Mouse (Mus musculus) erythroblast, embryonic 14.5 days (primary cell): Measurements from ENCODE around the gene Tctn1. TPM values are rescaled to one million over a fixed set of nuclear protein-coding genes. Genes with fewer than 3 reads are reported as not detected.

Source experiments
- H3K27me3 ChIP-seq: 2 replicates; pipeline ENCODE4 v1.6.1; 2012; ENCODE audit warnings: inconsistent platforms; ENCODE audit not compliant: control insufficient read depth
- H3K36me3 ChIP-seq: 2 replicates; pipeline ENCODE4 v1.6.1; 2012; ENCODE audit warnings: mild to moderate bottlenecking, inconsistent platforms; ENCODE audit not compliant: control insufficient read depth
- H3K4me1 ChIP-seq: 2 replicates; pipeline ENCODE4 v1.6.1; 2012; ENCODE audit warnings: inconsistent platforms; ENCODE audit not compliant: control insufficient read depth
- H3K4me3 ChIP-seq: replicated peaks from 2 replicates; pipeline ENCODE3; 2012; ENCODE audit warnings: moderate library complexity, mild to moderate bottlenecking, inconsistent platforms
- H3K9me3 ChIP-seq: 2 replicates; pipeline ENCODE4 v1.6.1; 2012; ENCODE audit warnings: low read length, inconsistent platforms, mixed read lengths; ENCODE audit not compliant: control insufficient read depth
- GATA1 ChIP-seq: IDR thresholded peaks from 2 replicates; pipeline ENCODE4 v1.6.1; 2012; ENCODE audit warnings: low read length, inconsistent platforms, mixed read lengths
- TAL1 ChIP-seq: IDR thresholded peaks from 3 replicates; pipeline ENCODE4 v1.6.1; 2012; ENCODE audit warnings: low read length, inconsistent platforms, mixed read lengths
- polyA plus RNA-seq: library from polyadenylated mRNA; stranded (reverse); fragments of >175 nt; gene quantifications from 2 replicates; pipeline ENCODE4 v1.2.3, GENCODE M21; 2012

Tctn1 gene
- 0.14 and 0.23 TPM in 2 replicates for polyA plus RNA-seq

- Histone ChIP-seq H3K36me3 (no peaks in the 10 kb centered on the region; the same call in 1 of the 2 replicates), H3K4me1 (peaks cover 38% of the 10 kb centered on the region)
Observed at GRCm38 (mm10) chr5:122263933-122264905, at the start of gene Tctn1. Gene Tctn1 (minus strand): TSS chr5:122264460.

GRCm38 (mm10) chr5:122312942-122313684, 48.9 kb upstream of the Tctn1 start:
- H3K36me3 ChIP-seq, result peaks cover 74% of the 10 kb centered on the region
- peaks cover 16% of the 10 kb centered on the region for H3K4me1 ChIP-seq
- H3K4me3 ChIP-seq, result no peak overlapping the region
- no peaks in the 10 kb centered on the region for H3K27me3 ChIP-seq
- no peak for TF ChIP-seq TAL1
- TF ChIP-seq GATA1, result no peak
- H3K9me3 ChIP-seq, result no peaks in the 10 kb centered on the region

More at GRCm38 (mm10) chr5:122263933-122264905, at the start of gene Tctn1:
- Histone ChIP-seq H3K9me3 (no peaks in the 10 kb centered on the region), H3K4me3 (peak within 1 kb of the TSS; percentile 89), H3K27me3 (no peaks in the 10 kb centered on the region)
- no peak for TF ChIP-seq TAL1
- TF ChIP-seq GATA1, result 0 out of 2 replicates have a peak, but pooled peaks have one; percentile 15

DNA sequence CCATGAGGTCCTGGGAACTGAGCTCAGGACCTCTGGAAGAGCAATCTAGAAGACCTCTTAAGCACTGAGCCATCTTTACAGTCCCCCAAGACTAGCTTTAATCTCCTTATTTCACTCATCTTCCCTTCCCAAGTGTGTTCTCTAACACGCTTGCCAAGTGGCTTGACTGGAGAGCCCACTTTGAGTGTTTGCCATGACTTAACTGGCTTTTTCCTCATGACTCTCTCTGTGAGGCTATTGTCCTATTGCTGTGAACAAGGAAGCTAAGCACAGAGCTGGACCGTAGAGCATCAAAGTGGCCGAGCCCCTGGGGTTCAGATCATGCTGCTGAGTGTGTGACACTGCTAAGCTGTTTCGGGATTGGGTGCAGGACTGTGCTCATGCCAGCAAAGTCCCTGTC, 48.1 kb upstream of the Tctn1 start:
- peaks cover 16% of the 10 kb centered on the region for H3K4me1 ChIP-seq
- TF ChIP-seq GATA1 (no peak), TAL1 (no peak)
- H3K4me3 ChIP-seq, result no peak overlapping the region
- H3K36me3 ChIP-seq, result peaks cover 74% of the 10 kb centered on the region
- no peaks in the 10 kb centered on the region for H3K27me3 ChIP-seq
- H3K9me3 ChIP-seq, result no peaks in the 10 kb centered on the region

DNA sequence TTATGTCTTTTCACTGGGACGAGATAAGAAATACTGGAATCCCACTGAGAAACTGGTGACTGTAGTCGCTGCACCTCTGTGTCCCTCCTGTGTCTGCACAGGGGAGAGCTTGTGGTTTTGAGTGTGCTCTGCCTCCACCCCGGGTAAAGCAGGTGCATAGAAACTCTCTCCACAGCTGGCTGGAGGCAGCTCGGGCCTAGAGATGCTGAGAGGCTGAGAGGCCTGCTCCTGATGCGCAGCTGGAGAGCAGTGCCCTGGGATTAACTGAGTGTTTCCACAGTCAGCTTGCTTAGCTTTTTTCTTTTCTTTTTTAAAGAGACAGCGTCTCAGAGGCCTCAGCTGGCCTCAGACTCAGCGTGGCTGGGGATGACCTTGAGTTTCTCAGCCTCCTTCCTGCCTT, 47.4 kb upstream of the Tctn1 start:
- Histone ChIP-seq H3K4me3 (no peak overlapping the region), H3K4me1 (peaks cover 13% of the 10 kb centered on the region), H3K27me3 (no peaks in the 10 kb centered on the region), H3K36me3 (peaks cover 69% of the 10 kb centered on the region), H3K9me3 (no peaks in the 10 kb centered on the region)
- no peak for TF ChIP-seq GATA1
- TF ChIP-seq TAL1, result no peak

DNA sequence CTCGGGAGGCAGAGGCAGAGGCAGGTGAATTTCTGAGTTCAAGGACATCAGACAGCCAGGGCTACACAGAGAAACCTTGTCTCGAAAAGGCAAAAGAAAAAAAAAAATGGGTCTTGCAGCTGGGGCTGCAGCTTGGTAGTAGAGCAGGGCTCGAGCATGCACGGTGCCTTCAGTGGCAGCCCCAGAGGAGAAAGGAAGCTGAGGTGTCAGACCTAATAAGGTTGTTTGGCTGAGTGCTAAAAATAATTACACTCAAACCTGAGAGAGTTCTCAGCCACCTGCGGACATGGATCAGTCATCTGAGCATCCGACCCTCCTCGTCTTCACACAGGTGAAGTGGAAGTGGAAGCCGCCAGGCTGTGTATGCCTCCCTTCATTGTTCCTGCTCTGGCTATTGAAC, 46.4 kb upstream of the Tctn1 start:
- H3K27me3 ChIP-seq, result no peaks in the 10 kb centered on the region
- H3K36me3 ChIP-seq, result peaks cover 64% of the 10 kb centered on the region
- no peak overlapping the region for H3K4me3 ChIP-seq
- no peaks in the 10 kb centered on the region for H3K9me3 ChIP-seq
- H3K4me1 ChIP-seq, result peaks cover 10% of the 10 kb centered on the region
- TF ChIP-seq GATA1 (no peak), TAL1 (no peak)

DNA sequence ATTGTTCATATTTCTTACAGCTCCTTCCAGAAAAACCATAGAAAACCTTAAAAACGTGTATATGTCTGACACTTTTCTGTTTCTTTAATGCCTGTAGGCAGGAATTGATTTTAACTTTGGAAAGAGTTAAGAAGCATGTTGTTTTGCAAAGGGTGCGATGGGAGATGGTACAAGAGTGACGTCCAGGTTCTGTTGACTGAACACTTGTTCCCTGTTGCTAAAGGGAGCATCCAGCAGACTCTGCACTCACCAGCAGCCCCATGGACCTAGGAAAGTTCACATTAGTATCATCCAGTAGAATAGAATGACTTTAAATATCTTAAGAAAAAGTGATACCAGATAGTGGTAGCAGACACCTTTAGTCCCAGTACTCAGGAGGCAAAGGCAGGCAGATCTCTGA, 42.3 kb upstream of the Tctn1 start:
- H3K9me3 ChIP-seq, result no peaks in the 10 kb centered on the region
- peaks cover 9% of the 10 kb centered on the region; the same call in 1 of the 2 replicates for H3K4me1 ChIP-seq
- peaks cover 32% of the 10 kb centered on the region for H3K36me3 ChIP-seq
- TF ChIP-seq TAL1 (no peak), GATA1 (no peak)
- no peak overlapping the region for H3K4me3 ChIP-seq
- H3K27me3 ChIP-seq, result no peaks in the 10 kb centered on the region

GRCm38 (mm10) chr5:122305472-122305871, 41.2 kb upstream of the Tctn1 start:
- TF ChIP-seq TAL1 (no peak), GATA1 (no peak)
- Histone ChIP-seq H3K4me3 (no peak overlapping the region), H3K4me1 (peaks cover 9% of the 10 kb centered on the region), H3K36me3 (peaks cover 27% of the 10 kb centered on the region), H3K9me3 (no peaks in the 10 kb centered on the region), H3K27me3 (no peaks in the 10 kb centered on the region)

DNA sequence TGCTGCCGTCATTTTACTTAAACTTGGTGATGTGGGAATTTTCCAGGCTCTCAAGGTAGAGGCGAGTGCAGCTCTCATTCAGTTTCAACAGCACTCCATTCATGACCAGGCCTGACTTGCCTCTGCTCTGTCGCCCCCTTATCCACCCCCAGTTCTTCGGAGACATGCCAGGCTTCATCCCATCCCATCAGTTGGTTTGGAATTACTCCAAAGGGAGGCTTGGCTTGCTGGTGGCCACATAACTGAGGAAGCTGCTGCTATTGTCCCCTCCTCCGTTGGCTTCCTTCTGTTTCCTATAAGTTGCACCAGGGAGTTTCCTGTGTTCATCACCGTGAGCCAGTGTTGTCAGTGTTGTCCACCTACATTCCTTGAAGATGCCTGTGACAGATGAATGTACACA, 40.3 kb upstream of the Tctn1 start:
- peaks cover 25% of the 10 kb centered on the region for H3K36me3 ChIP-seq
- H3K4me1 ChIP-seq, result peaks cover 13% of the 10 kb centered on the region
- H3K27me3 ChIP-seq, result no peaks in the 10 kb centered on the region
- no peaks in the 10 kb centered on the region for H3K9me3 ChIP-seq
- no peak overlapping the region for H3K4me3 ChIP-seq
- no peak for TF ChIP-seq TAL1
- no peak for TF ChIP-seq GATA1

GRCm38 (mm10) chr5:122303937-122304336, 39.7 kb upstream of the Tctn1 start:
- Histone ChIP-seq H3K9me3 (no peaks in the 10 kb centered on the region), H3K36me3 (peaks cover 22% of the 10 kb centered on the region), H3K4me3 (no peak overlapping the region), H3K27me3 (no peaks in the 10 kb centered on the region), H3K4me1 (peaks cover 13% of the 10 kb centered on the region)
- no peak for TF ChIP-seq TAL1
- no peak for TF ChIP-seq GATA1
